Mouse (Mus musculus) megakaryocyte-erythroid progenitor cell, adult 5 weeks (primary cell): ENCODE results near the gene Abhd10. TPM values are rescaled to one million over a fixed set of nuclear protein-coding genes. Genes with fewer than 3 reads are reported as not detected.

Experiments used
- polyA plus RNA-seq: library from polyadenylated mRNA; stranded (reverse); fragments of >175 nt; gene quantifications from 2 replicates; pipeline ENCODE4 v1.2.3, GENCODE M21; 2012

Abhd10 gene
- polyA plus RNA-seq, result 6.6 and 8.6 TPM in 2 replicates

DNA sequence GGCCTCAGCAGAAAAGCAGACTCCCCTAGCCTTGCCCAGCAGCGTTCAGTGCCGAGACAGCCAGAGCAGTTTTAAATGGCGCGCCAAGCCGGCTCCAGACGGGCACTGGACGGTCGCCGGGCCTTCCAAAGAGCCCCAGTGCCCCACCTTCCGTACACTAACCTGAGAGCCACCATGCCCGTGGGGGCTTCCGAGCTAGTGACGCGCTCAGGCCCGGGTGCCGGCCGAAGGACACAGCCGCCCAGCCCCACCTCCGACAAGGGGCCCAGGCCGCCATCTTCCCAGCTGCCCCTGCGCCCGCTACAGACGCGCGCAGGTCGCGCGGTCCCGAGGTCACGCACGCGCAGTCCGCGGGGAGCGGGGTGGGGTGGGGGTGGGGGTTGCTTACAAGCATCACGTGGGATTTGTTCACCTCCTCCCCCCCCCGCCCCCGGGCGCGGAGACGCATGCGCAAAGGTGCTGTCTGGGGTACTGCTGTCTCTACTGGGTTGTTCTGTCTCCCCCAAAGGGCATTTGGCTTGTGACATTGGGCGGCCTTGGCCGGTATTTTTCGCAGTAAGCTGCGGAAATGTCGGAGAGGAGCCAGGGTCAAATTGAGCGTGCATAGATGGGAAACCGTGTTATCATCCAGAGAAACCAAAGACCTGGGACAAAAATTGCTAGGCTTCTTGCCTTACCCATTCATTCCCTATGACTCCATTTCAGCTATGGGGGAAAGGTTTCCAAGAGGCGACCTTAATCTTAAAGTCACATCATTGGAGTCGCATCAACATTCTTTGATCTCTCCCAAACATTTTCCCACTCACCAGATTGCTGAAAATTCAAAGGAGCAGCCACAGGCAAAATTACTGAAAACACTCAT, at the start of gene Abhd10:
Gene Abhd10, minus strand, starts transcription at position 341 of the 862 bp plus-strand sequence.

DNA sequence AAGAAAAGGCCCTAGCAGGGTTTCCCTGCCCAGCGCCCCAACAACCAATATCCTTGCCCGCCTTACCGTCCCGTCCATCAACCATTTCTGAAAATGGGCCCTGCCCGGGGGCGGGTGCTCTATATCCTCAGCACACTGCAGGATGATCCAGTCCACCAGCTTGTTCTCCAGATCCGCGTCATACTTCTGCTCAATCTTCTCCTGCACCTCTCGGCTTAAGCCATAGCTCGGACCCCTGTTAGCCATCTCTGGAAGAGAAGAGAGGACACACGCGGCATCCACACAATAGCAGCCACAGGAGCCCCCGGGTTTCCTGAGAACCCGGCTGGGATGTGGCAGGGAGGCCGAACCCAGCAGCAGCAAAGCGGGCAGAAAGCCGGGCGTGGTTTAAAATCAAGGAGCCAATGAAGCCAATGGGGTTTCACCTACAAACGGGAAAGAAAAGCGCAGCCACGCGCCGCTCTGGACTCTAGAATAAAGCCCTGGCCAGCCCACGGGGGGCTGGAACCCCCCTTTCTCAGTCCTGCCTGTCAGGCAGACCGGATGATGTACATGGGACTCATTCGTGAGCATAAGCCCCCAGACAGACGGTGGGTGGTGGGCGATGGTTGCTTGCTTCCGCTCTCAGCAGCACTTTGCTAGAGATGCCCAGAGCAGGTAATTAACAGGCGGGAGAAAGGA, 18.6 kb downstream of the Abhd10 start, which contains the start of gene Tagln3:
Gene Tagln3, minus strand, starts transcription at position 548 of the 681 bp plus-strand sequence.

GRCm38 (mm10) chr16:45693558-45693957, 49.2 kb downstream of the Abhd10 start, which contains the start of gene Tmprss7:
Tmprss7 (minus strand) TSS chr16:45693658.

Other genes with a start within 250 kb of the Abhd10 start
- gene Gm609, start 250.0 kb downstream of the Abhd10 start, polyA plus RNA-seq, result not detected in 2 replicates
- not detected in 2 replicates for gene Gm17783, start 210.9 kb downstream of the Abhd10 start, polyA plus RNA-seq
- not detected in 2 replicates for gene Slc9c1, start 207.6 kb downstream of the Abhd10 start, polyA plus RNA-seq
- 0.17 and 0.21 TPM in 2 replicates for gene Gcsam, start 132.6 kb downstream of the Abhd10 start, polyA plus RNA-seq
- 0.18 and 0.25 TPM in 2 replicates for gene BC016579, start 88.9 kb downstream of the Abhd10 start, polyA plus RNA-seq
- gene Tmprss7, start 49.3 kb downstream of the Abhd10 start, polyA plus RNA-seq, result 0.05 TPM in 1 of 2 replicates, not detected in the other
- not detected in 2 replicates for gene Tagln3, start 18.3 kb downstream of the Abhd10 start, polyA plus RNA-seq
- gene Phldb2, start 210.6 kb upstream of the Abhd10 start, polyA plus RNA-seq, result 0.66 and 0.73 TPM in 2 replicates